Mouse (Mus musculus) heart, embryonic 11.5 days (tissue): ENCODE results near the gene Cth. TPM values are rescaled to one million over a fixed set of nuclear protein-coding genes. Genes with fewer than 3 reads are reported as not detected.
"Not testable (repeated sequence)": the region's sequence is repeated elsewhere in the genome, so short reads cannot be mapped to it uniquely, and the experiment has no call there.

Source experiments
- ATAC-seq: fragments of 200-750 bp; cut with Nextera tagmentation; replicated peaks from 2 replicates; pipeline ENCODE4 v1.8.0; 2017; ENCODE audit warnings: moderate library complexity; ENCODE audit not compliant: insufficient number of reproducible peaks, low FRiP score, low TSS enrichment
- H3K27ac ChIP-seq: fragments of 300-500 bp; sonication (generic); 2 replicates; pipeline ENCODE4 v1.5.1; 2014; ENCODE audit warnings: mild to moderate bottlenecking, low read depth, low read length
- H3K27me3 ChIP-seq: fragments of 300-500 bp; sonication (generic); 2 replicates; pipeline ENCODE4 v1.6.1; 2014; ENCODE audit warnings: mild to moderate bottlenecking, low read length, mixed read lengths; ENCODE audit not compliant: control insufficient read depth, insufficient read depth
- H3K36me3 ChIP-seq: fragments of 300-500 bp; sonication (generic); 2 replicates; pipeline ENCODE4 v1.6.1; 2014; ENCODE audit warnings: mild to moderate bottlenecking, low read length, moderate library complexity, mixed read lengths; ENCODE audit not compliant: control insufficient read depth, insufficient read depth
- H3K4me1 ChIP-seq: fragments of 300-500 bp; sonication (generic); 2 replicates; pipeline ENCODE4 v1.6.1; 2014; ENCODE audit warnings: low read length; ENCODE audit not compliant: control insufficient read depth, insufficient read depth
- H3K4me2 ChIP-seq: fragments of 300-500 bp; sonication (generic); 2 replicates; pipeline ENCODE4 v1.6.1; 2014; ENCODE audit warnings: mild to moderate bottlenecking, moderate library complexity
- H3K4me3 ChIP-seq: fragments of 300-500 bp; sonication (generic); 2 replicates; pipeline ENCODE4 v1.5.1; 2014; ENCODE audit warnings: low read depth, low read length
- H3K9ac ChIP-seq: fragments of 300-500 bp; sonication (generic); 2 replicates; pipeline ENCODE4 v1.6.1; 2014; ENCODE audit warnings: mild to moderate bottlenecking, low read depth, low read length, moderate library complexity
- H3K9me3 ChIP-seq: fragments of 300-500 bp; sonication (generic); replicated peaks from 2 replicates; pipeline ENCODE4 v1.6.1; 2016; ENCODE audit warnings: low read length; ENCODE audit not compliant: control insufficient read depth
- WGBS: fragments of 180-500 bp; shearing (Covaris S2); extraction: QIAGEN DNeasy Blood & Tissue Kit; methylation state at CpG from one replicate; pipeline ENCODE4 v1.1.7; 2014; ENCODE audit not compliant: insufficient replicate concordance; 5-methylcytosine and 5-hydroxymethylcytosine counted together
- polyA plus RNA-seq: library from polyadenylated mRNA; unstranded; fragments of >200 nt; fragmentation: Nextera tagmentation; extraction: Ambion mirVana; gene quantifications from 2 replicates; pipeline ENCODE4 v1.2.1, GENCODE M21; 2014

Cth gene
- polyA plus RNA-seq, 1 experiment from 2014 or later: 5.1 TPM

- ATAC-seq: peak; percentile 96
- WGBS: under 1% methylated on average over 32 of the region's 45 CpGs
- H3K9me3 ChIP-seq: no peaks in the 10 kb centered on the region
- H3K27ac ChIP-seq: peak within 1 kb of the TSS; percentile 98
- 0 out of 2 replicates have a peak, but pooled peaks cover 3% of the 10 kb centered on the region for H3K4me1 ChIP-seq
- H3K9ac ChIP-seq: peak within 1 kb of the TSS; percentile 97
- no peaks in the 10 kb centered on the region for H3K27me3 ChIP-seq
- H3K4me3 ChIP-seq: peak within 1 kb of the TSS; percentile 79
- peak within 1 kb of the TSS; percentile 95 for H3K4me2 ChIP-seq
- no peaks in the 10 kb centered on the region for H3K36me3 ChIP-seq
Measured at GRCm38 (mm10) chr3:157946843-157947358, 22.0 kb upstream of the Cth start, which contains the start of gene Ankrd13c. Gene Ankrd13c (plus strand): TSS chr3:157947239.

- no peak overlapping the region for H3K4me3 ChIP-seq
- no peaks in the 10 kb centered on the region for H3K27me3 ChIP-seq
- H3K4me1 ChIP-seq: no peaks in the 10 kb centered on the region
- no peak for ATAC-seq
- H3K9me3 ChIP-seq: no peaks in the 10 kb centered on the region
- H3K27ac ChIP-seq: no peak overlapping the region
- H3K9ac ChIP-seq: no peak overlapping the region
- no peaks in the 10 kb centered on the region for H3K36me3 ChIP-seq
- WGBS: 65% methylated on average over 2 of the region's 2 CpGs
- no peak overlapping the region for H3K4me2 ChIP-seq
Measured at GRCm38 (mm10) chr3:157938585-157938984, 13.7 kb upstream of the Cth start.

GRCm38 (mm10) chr3:157934301-157934823 lies 9.5 kb upstream of the Cth start:
- 64% methylated on average over 3 of the region's 3 CpGs for WGBS
- Histone ChIP-seq H3K27me3 (no peaks in the 10 kb centered on the region), H3K36me3 (no peaks in the 10 kb centered on the region), H3K27ac (no peak overlapping the region), H3K4me1 (no peaks in the 10 kb centered on the region), H3K4me3 (no peak overlapping the region), H3K9ac (no peak overlapping the region), H3K4me2 (no peak overlapping the region), H3K9me3 (no peaks in the 10 kb centered on the region)
- ATAC-seq: no peak

- not testable (repeated sequence) for H3K9me3 ChIP-seq, H3K4me3 ChIP-seq, H3K27me3 ChIP-seq, ATAC-seq, H3K27ac ChIP-seq, H3K4me1 ChIP-seq, H3K36me3 ChIP-seq, H3K9ac ChIP-seq, H3K4me2 ChIP-seq
- 73% methylated on average over 5 of the region's 6 CpGs for WGBS
Measured at GRCm38 (mm10) chr3:157933223-157933622, 8.3 kb upstream of the Cth start.

GRCm38 (mm10) chr3:157932074-157932473 lies 7.2 kb upstream of the Cth start:
- H3K9ac ChIP-seq: no peak overlapping the region
- H3K4me2 ChIP-seq: no peak overlapping the region
- H3K27ac ChIP-seq: no peak overlapping the region
- H3K4me3 ChIP-seq: no peak overlapping the region
- no peaks in the 10 kb centered on the region for H3K36me3 ChIP-seq
- H3K27me3 ChIP-seq: no peaks in the 10 kb centered on the region
- no peak for ATAC-seq
- WGBS: 47% methylated on average over 3 of the region's 3 CpGs
- H3K9me3 ChIP-seq: no peaks in the 10 kb centered on the region
- H3K4me1 ChIP-seq: no peaks in the 10 kb centered on the region

GRCm38 (mm10) chr3:157931592-157931991 lies 6.7 kb upstream of the Cth start:
- Histone ChIP-seq H3K4me1 (no peaks in the 10 kb centered on the region), H3K9ac (no peak overlapping the region), H3K9me3 (no peaks in the 10 kb centered on the region), H3K4me3 (no peak overlapping the region), H3K27me3 (no peaks in the 10 kb centered on the region), H3K4me2 (no peak overlapping the region), H3K27ac (no peak overlapping the region), H3K36me3 (no peaks in the 10 kb centered on the region)
- 54% methylated on average over 3 of the region's 3 CpGs for WGBS
- ATAC-seq: no peak

- Histone ChIP-seq H3K27ac (no peak overlapping the region), H3K4me2 (no peak overlapping the region), H3K27me3 (no peaks in the 10 kb centered on the region), H3K4me1 (no peaks in the 10 kb centered on the region; the same call in 1 of the 2 replicates), H3K9ac (no peak overlapping the region), H3K4me3 (no peak overlapping the region), H3K9me3 (no peaks in the 10 kb centered on the region), H3K36me3 (no peaks in the 10 kb centered on the region)
- 63% methylated on average over 1 of the region's 1 CpGs for WGBS
- ATAC-seq: no peak
Measured at GRCm38 (mm10) chr3:157929417-157929816, 4.5 kb upstream of the Cth start.

GRCm38 (mm10) chr3:157928731-157929130 lies 3.9 kb upstream of the Cth start:
- H3K27ac ChIP-seq: no peak overlapping the region
- no peak overlapping the region for H3K4me2 ChIP-seq
- ATAC-seq: no peak
- H3K4me1 ChIP-seq: no peaks in the 10 kb centered on the region; the same call in 1 of the 2 replicates
- no peaks in the 10 kb centered on the region for H3K9me3 ChIP-seq
- no peak overlapping the region for H3K4me3 ChIP-seq
- no peaks in the 10 kb centered on the region for H3K36me3 ChIP-seq
- H3K9ac ChIP-seq: no peak overlapping the region
- WGBS: 77% methylated on average over 2 of the region's 2 CpGs
- H3K27me3 ChIP-seq: no peaks in the 10 kb centered on the region

- Histone ChIP-seq H3K9me3 (no peaks in the 10 kb centered on the region), H3K4me2 (no peak overlapping the region), H3K27me3 (no peaks in the 10 kb centered on the region), H3K9ac (no peak overlapping the region), H3K4me1 (no peaks in the 10 kb centered on the region; the same call in 1 of the 2 replicates), H3K36me3 (no peaks in the 10 kb centered on the region), H3K4me3 (no peak overlapping the region), H3K27ac (no peak overlapping the region)
- 61% methylated on average over 2 of the region's 2 CpGs for WGBS
- ATAC-seq: no peak
Measured at GRCm38 (mm10) chr3:157926761-157927160, 1.9 kb upstream of the Cth start.
